Mouse (Mus musculus) spleen, postnatal 4 days (tissue): Measurements from ENCODE around the gene Prkcd.

Source experiments
- DNase-seq, 2 experiments: peaks; one replicate each; pipeline ENCODE4 v3.0.0; 2022; ENCODE audit warnings: low spot score in 2 of 2

Prkcd gene

GRCm38 (mm10) chr14:30635219-30635910 lies 9.4 kb upstream of the Prkcd start:
- no peak for DNase-seq

GRCm38 (mm10) chr14:30634418-30634817 lies 8.4 kb upstream of the Prkcd start:
- DNase-seq: no peak

GRCm38 (mm10) chr14:30633708-30634107 lies 7.7 kb upstream of the Prkcd start:
- no peak for DNase-seq

- no peak for DNase-seq
Observed at GRCm38 (mm10) chr14:30631834-30632233, 5.8 kb upstream of the Prkcd start.

GRCm38 (mm10) chr14:30630811-30631576 lies 5.0 kb upstream of the Prkcd start:
- no peak for DNase-seq

- DNase-seq: no peak
Observed at GRCm38 (mm10) chr14:30629839-30630238, 3.8 kb upstream of the Prkcd start.

GRCm38 (mm10) chr14:30628235-30628634 lies 2.2 kb upstream of the Prkcd start:
- DNase-seq: no peak

GRCm38 (mm10) chr14:30626756-30627742 lies 1.0 kb upstream of the Prkcd start:
- DNase-seq: no peak

- peak; percentile 65 to 84 for DNase-seq
Observed at GRCm38 (mm10) chr14:30625131-30625807, 741 bp downstream of the Prkcd start.

- no peak for DNase-seq
Observed at GRCm38 (mm10) chr14:30624277-30624721, 1.7 kb downstream of the Prkcd start.

GRCm38 (mm10) chr14:30622556-30622955 lies 3.5 kb downstream of the Prkcd start:
- DNase-seq: no peak

- DNase-seq: no peak
Observed at GRCm38 (mm10) chr14:30622130-30622529, 3.9 kb downstream of the Prkcd start.

- DNase-seq: peak in 1 of 2 experiments; percentile 35
Observed at GRCm38 (mm10) chr14:30619982-30620578, 5.9 kb downstream of the Prkcd start.

GRCm38 (mm10) chr14:30618746-30619275 lies 7.2 kb downstream of the Prkcd start:
- no peak for DNase-seq

GRCm38 (mm10) chr14:30616751-30617150 lies 9.3 kb downstream of the Prkcd start:
- no peak for DNase-seq

GRCm38 (mm10) chr14:30612962-30613715 lies 12.9 kb downstream of the Prkcd start:
- DNase-seq: no peak

- DNase-seq: peak; percentile 82 to 97
Observed at GRCm38 (mm10) chr14:30612523-30612922, 13.5 kb downstream of the Prkcd start.

GRCm38 (mm10) chr14:30610940-30611339 lies 15.1 kb downstream of the Prkcd start:
- DNase-seq: no peak

- DNase-seq: no peak
Observed at GRCm38 (mm10) chr14:30610304-30610703, 15.7 kb downstream of the Prkcd start.

GRCm38 (mm10) chr14:30609499-30609898 lies 16.5 kb downstream of the Prkcd start:
- DNase-seq: no peak
